Mouse (Mus musculus): ENCODE data around the gene Spty2d1.

The Spty2d1 gene

GRCm38 (mm10) chr7:47008168-47008993 lies at the start of gene Spty2d1:
Spty2d1 (minus strand) TSS chr7:47008411.
- TF ChIP-seq CTCF (conservative IDR thresholded peaks at IDR 0.05; ENCODE audit: low read length) (no peak), NANOG (IDR thresholded peaks at IDR 0.05; ENCODE audit: borderline replicate concordance, low read length) (no peak), POU5F1 (IDR thresholded peaks at IDR 0.05; ENCODE audit: borderline replicate concordance, low read length) (no peak)
- Histone ChIP-seq H3K27me3 (ENCODE audit: insufficient read depth, low read length) (no peaks in the 10 kb centered on the region), H3K4me1 (replicated peaks; ENCODE audit: low read depth, low read length) (peaks cover 41% of the 10 kb centered on the region), H3K4me3 (replicated peaks; ENCODE audit: low read length) (peak within 1 kb of the TSS; percentile 92), H3K9me3 (ENCODE audit: low read length) (no peaks in the 10 kb centered on the region), H3K36me3 (ENCODE audit: insufficient read depth, low read length) (no peaks in the 10 kb centered on the region)

GRCm38 (mm10) chr7:47056273-47056672 lies 48.1 kb upstream of the Spty2d1 start:
- Histone ChIP-seq H3K36me3 (ENCODE audit: insufficient read depth, low read length) (0 out of 2 replicates have a peak, but pooled peaks cover 7% of the 10 kb centered on the region), H3K4me3 (replicated peaks; ENCODE audit: low read length) (no peak overlapping the region), H3K4me1 (replicated peaks; ENCODE audit: low read depth, low read length) (peaks cover 10% of the 10 kb centered on the region), H3K27me3 (ENCODE audit: insufficient read depth, low read length) (peaks cover 18% of the 10 kb centered on the region), H3K9me3 (ENCODE audit: low read length) (no peaks in the 10 kb centered on the region)
- TF ChIP-seq NANOG (IDR thresholded peaks at IDR 0.05; ENCODE audit: borderline replicate concordance, low read length) (no peak), CTCF (conservative IDR thresholded peaks at IDR 0.05; ENCODE audit: low read length) (no peak), POU5F1 (IDR thresholded peaks at IDR 0.05; ENCODE audit: borderline replicate concordance, low read length) (no peak)

GRCm38 (mm10) chr7:47055744-47056143 lies 47.5 kb upstream of the Spty2d1 start:
- H3K9me3 ChIP-seq (ENCODE audit: low read length): no peaks in the 10 kb centered on the region
- H3K4me1 ChIP-seq (replicated peaks; ENCODE audit: low read depth, low read length): peaks cover 15% of the 10 kb centered on the region
- H3K36me3 ChIP-seq (ENCODE audit: insufficient read depth, low read length): 0 out of 2 replicates have a peak, but pooled peaks cover 7% of the 10 kb centered on the region
- TF ChIP-seq CTCF (conservative IDR thresholded peaks at IDR 0.05; ENCODE audit: low read length) (no peak), POU5F1 (IDR thresholded peaks at IDR 0.05; ENCODE audit: borderline replicate concordance, low read length) (no peak), NANOG (IDR thresholded peaks at IDR 0.05; ENCODE audit: borderline replicate concordance, low read length) (no peak)
- peaks cover 23% of the 10 kb centered on the region for H3K27me3 ChIP-seq (ENCODE audit: insufficient read depth, low read length)
- H3K4me3 ChIP-seq (replicated peaks; ENCODE audit: low read length): no peak overlapping the region

- peaks cover 20% of the 10 kb centered on the region for H3K4me1 ChIP-seq (replicated peaks; ENCODE audit: low read depth, low read length)
- H3K36me3 ChIP-seq (ENCODE audit: insufficient read depth, low read length): 0 out of 2 replicates have a peak, but pooled peaks cover 7% of the 10 kb centered on the region
- H3K4me3 ChIP-seq (replicated peaks; ENCODE audit: low read length): no peak overlapping the region
- peaks cover 25% of the 10 kb centered on the region for H3K27me3 ChIP-seq (ENCODE audit: insufficient read depth, low read length)
- TF ChIP-seq CTCF (conservative IDR thresholded peaks at IDR 0.05; ENCODE audit: low read length): no peak
- no peak for TF ChIP-seq POU5F1 (IDR thresholded peaks at IDR 0.05; ENCODE audit: borderline replicate concordance, low read length)
- TF ChIP-seq NANOG (IDR thresholded peaks at IDR 0.05; ENCODE audit: borderline replicate concordance, low read length): no peak
- no peaks in the 10 kb centered on the region for H3K9me3 ChIP-seq (ENCODE audit: low read length)
Observed at GRCm38 (mm10) chr7:47054666-47055065, 46.5 kb upstream of the Spty2d1 start.

- no peak overlapping the region for H3K4me3 ChIP-seq (replicated peaks; ENCODE audit: low read length)
- H3K36me3 ChIP-seq (ENCODE audit: insufficient read depth, low read length): 0 out of 2 replicates have a peak, but pooled peaks cover 7% of the 10 kb centered on the region
- H3K9me3 ChIP-seq (ENCODE audit: low read length): no peaks in the 10 kb centered on the region
- H3K27me3 ChIP-seq (ENCODE audit: insufficient read depth, low read length): peaks cover 37% of the 10 kb centered on the region
- H3K4me1 ChIP-seq (replicated peaks; ENCODE audit: low read depth, low read length): peaks cover 20% of the 10 kb centered on the region
- no peak for TF ChIP-seq NANOG (IDR thresholded peaks at IDR 0.05; ENCODE audit: borderline replicate concordance, low read length)
- no peak for TF ChIP-seq CTCF (conservative IDR thresholded peaks at IDR 0.05; ENCODE audit: low read length)
- TF ChIP-seq POU5F1 (IDR thresholded peaks at IDR 0.05; ENCODE audit: borderline replicate concordance, low read length): no peak
Observed at GRCm38 (mm10) chr7:47053287-47053686, 45.1 kb upstream of the Spty2d1 start.

GRCm38 (mm10) chr7:47052276-47052675 lies 44.1 kb upstream of the Spty2d1 start:
- Histone ChIP-seq H3K9me3 (ENCODE audit: low read length) (no peaks in the 10 kb centered on the region), H3K4me1 (replicated peaks; ENCODE audit: low read depth, low read length) (peaks cover 20% of the 10 kb centered on the region), H3K36me3 (ENCODE audit: insufficient read depth, low read length) (0 out of 2 replicates have a peak, but pooled peaks cover 7% of the 10 kb centered on the region), H3K27me3 (ENCODE audit: insufficient read depth, low read length) (peaks cover 44% of the 10 kb centered on the region), H3K4me3 (replicated peaks; ENCODE audit: low read length) (no peak overlapping the region)
- TF ChIP-seq NANOG (IDR thresholded peaks at IDR 0.05; ENCODE audit: borderline replicate concordance, low read length): no peak
- TF ChIP-seq POU5F1 (IDR thresholded peaks at IDR 0.05; ENCODE audit: borderline replicate concordance, low read length): no peak
- TF ChIP-seq CTCF (conservative IDR thresholded peaks at IDR 0.05; ENCODE audit: low read length): no peak

- peaks cover 20% of the 10 kb centered on the region for H3K4me1 ChIP-seq (replicated peaks; ENCODE audit: low read depth, low read length)
- TF ChIP-seq NANOG (IDR thresholded peaks at IDR 0.05; ENCODE audit: borderline replicate concordance, low read length): no peak
- no peak for TF ChIP-seq CTCF (conservative IDR thresholded peaks at IDR 0.05; ENCODE audit: low read length)
- TF ChIP-seq POU5F1 (IDR thresholded peaks at IDR 0.05; ENCODE audit: borderline replicate concordance, low read length): no peak
- H3K4me3 ChIP-seq (replicated peaks; ENCODE audit: low read length): peak overlapping the region; percentile 90
- 0 out of 2 replicates have a peak, but pooled peaks cover 7% of the 10 kb centered on the region for H3K36me3 ChIP-seq (ENCODE audit: insufficient read depth, low read length)
- H3K27me3 ChIP-seq (ENCODE audit: insufficient read depth, low read length): peaks cover 44% of the 10 kb centered on the region
- no peaks in the 10 kb centered on the region for H3K9me3 ChIP-seq (ENCODE audit: low read length)
Observed at GRCm38 (mm10) chr7:47051404-47052151, 43.4 kb upstream of the Spty2d1 start.

- no peak for TF ChIP-seq POU5F1 (IDR thresholded peaks at IDR 0.05; ENCODE audit: borderline replicate concordance, low read length)
- no peak for TF ChIP-seq CTCF (conservative IDR thresholded peaks at IDR 0.05; ENCODE audit: low read length)
- no peak for TF ChIP-seq NANOG (IDR thresholded peaks at IDR 0.05; ENCODE audit: borderline replicate concordance, low read length)
- 0 out of 2 replicates have a peak, but pooled peaks cover 7% of the 10 kb centered on the region for H3K36me3 ChIP-seq (ENCODE audit: insufficient read depth, low read length)
- no peaks in the 10 kb centered on the region for H3K9me3 ChIP-seq (ENCODE audit: low read length)
- H3K4me1 ChIP-seq (replicated peaks; ENCODE audit: low read depth, low read length): peaks cover 20% of the 10 kb centered on the region
- H3K27me3 ChIP-seq (ENCODE audit: insufficient read depth, low read length): peaks cover 44% of the 10 kb centered on the region
- H3K4me3 ChIP-seq (replicated peaks; ENCODE audit: low read length): peak overlapping the region; percentile 90
Observed at GRCm38 (mm10) chr7:47050766-47051165, 42.6 kb upstream of the Spty2d1 start.
